Mouse (Mus musculus) forebrain, embryonic 11.5 days (tissue): Measurements from ENCODE around the gene Bcar3. TPM values are rescaled to one million over a fixed set of nuclear protein-coding genes. Genes with fewer than 3 reads are reported as not detected.

Experiments used
- ATAC-seq: fragments of 200-750 bp; cut with Nextera tagmentation; replicated peaks from 2 replicates; pipeline ENCODE4 v1.8.0; 2017; ENCODE audit warnings: moderate TSS enrichment; ENCODE audit not compliant: low FRiP score
- DNase-seq: peaks from one replicate; pipeline ENCODE4 v3.0.0-alpha.2; 2017; ENCODE audit warnings: low spot score
- H3K27ac ChIP-seq: fragments of 300-500 bp; sonication (generic); 2 replicates; pipeline ENCODE4 v1.5.1; 2014; ENCODE audit warnings: low read depth, low read length
- H3K27me3 ChIP-seq: fragments of 300-500 bp; sonication (generic); 2 replicates; pipeline ENCODE4 v1.6.1; 2014; ENCODE audit warnings: mild to moderate bottlenecking, low read length, mixed read lengths; ENCODE audit not compliant: control insufficient read depth, insufficient read depth
- H3K36me3 ChIP-seq: fragments of 300-500 bp; sonication (generic); 2 replicates; pipeline ENCODE4 v1.6.1; 2014; ENCODE audit warnings: mild to moderate bottlenecking, low read length, moderate library complexity, mixed read lengths; ENCODE audit not compliant: control insufficient read depth, insufficient read depth
- H3K4me1 ChIP-seq: fragments of 300-500 bp; sonication (generic); replicated peaks from 2 replicates; pipeline ENCODE4 v1.6.1; 2014; ENCODE audit warnings: low read length, mixed read lengths; ENCODE audit not compliant: control insufficient read depth, insufficient read depth
- H3K4me2 ChIP-seq: fragments of 300-500 bp; sonication (generic); 2 replicates; pipeline ENCODE4 v1.6.1; 2014; ENCODE audit warnings: low read depth, mild to moderate bottlenecking, low read length, moderate library complexity, mixed read lengths; ENCODE audit not compliant: severe bottlenecking
- H3K4me3 ChIP-seq: fragments of 300-500 bp; sonication (generic); 2 replicates; pipeline ENCODE4 v1.5.1; 2014; ENCODE audit warnings: low read depth, low read length
- H3K9ac ChIP-seq: fragments of 300-500 bp; sonication (generic); 2 replicates; pipeline ENCODE4 v1.6.1; 2014; ENCODE audit warnings: low read length
- H3K9me3 ChIP-seq: fragments of 300-500 bp; sonication (generic); 2 replicates; pipeline ENCODE4 v1.6.1; 2016; ENCODE audit warnings: low read length, mixed read lengths; ENCODE audit not compliant: control insufficient read depth
- WGBS: fragments of 180-500 bp; shearing (Covaris S2); extraction: QIAGEN DNeasy Blood & Tissue Kit; methylation state at CpG from one replicate; pipeline ENCODE4 v1.1.7; 2014; 5-methylcytosine and 5-hydroxymethylcytosine counted together
- polyA plus RNA-seq: library from polyadenylated mRNA; unstranded; fragments of >200 nt; fragmentation: Nextera tagmentation; extraction: Ambion mirVana; gene quantifications from 2 replicates; pipeline ENCODE4 v1.2.1, GENCODE M21; 2014

Bcar3 gene
- polyA plus RNA-seq, 1 experiment from 2014 or later = 12.5 TPM

GRCm38 (mm10) chr3:122507826-122508225, 213.9 kb downstream of the Bcar3 start:
- H3K4me3 ChIP-seq = no peak overlapping the region
- no peaks in the 10 kb centered on the region; the same call in 1 of the 2 replicates for H3K36me3 ChIP-seq
- H3K4me2 ChIP-seq = no peak overlapping the region
- 97% methylated on average over 14 of the region's 14 CpGs for WGBS
- no peaks in the 10 kb centered on the region for H3K9me3 ChIP-seq
- DNase-seq (no peak), ATAC-seq (no peak)
- no peaks in the 10 kb centered on the region for H3K4me1 ChIP-seq
- no peaks in the 10 kb centered on the region for H3K27me3 ChIP-seq
- no peak overlapping the region for H3K9ac ChIP-seq
- H3K27ac ChIP-seq = no peak overlapping the region

GRCm38 (mm10) chr3:122509084-122509483, 215.1 kb downstream of the Bcar3 start:
- Histone ChIP-seq H3K9me3 (no peaks in the 10 kb centered on the region), H3K4me2 (no peak overlapping the region), H3K4me3 (no peak overlapping the region), H3K4me1 (no peaks in the 10 kb centered on the region), H3K27ac (no peak overlapping the region), H3K27me3 (no peaks in the 10 kb centered on the region), H3K9ac (no peak overlapping the region), H3K36me3 (no peaks in the 10 kb centered on the region; the same call in 1 of the 2 replicates)
- ATAC-seq (peak; percentile 67), DNase-seq (peak; percentile 82)
- WGBS = 40% methylated on average over 5 of the region's 5 CpGs

GRCm38 (mm10) chr3:122509534-122510239, 215.8 kb downstream of the Bcar3 start:
- H3K4me3 ChIP-seq = no peak overlapping the region
- DNase-seq (no peak), ATAC-seq (no peak)
- no peak overlapping the region for H3K27ac ChIP-seq
- H3K27me3 ChIP-seq = no peaks in the 10 kb centered on the region
- no peak overlapping the region for H3K4me2 ChIP-seq
- WGBS = 75% methylated on average over 11 of the region's 11 CpGs
- no peak overlapping the region for H3K9ac ChIP-seq
- no peaks in the 10 kb centered on the region; the same call in 1 of the 2 replicates for H3K36me3 ChIP-seq
- no peaks in the 10 kb centered on the region for H3K9me3 ChIP-seq
- no peaks in the 10 kb centered on the region for H3K4me1 ChIP-seq

GRCm38 (mm10) chr3:122510240-122510750, 216.4 kb downstream of the Bcar3 start:
- Histone ChIP-seq H3K9ac (no peak overlapping the region), H3K36me3 (no peaks in the 10 kb centered on the region; the same call in 1 of the 2 replicates), H3K4me3 (no peak overlapping the region), H3K4me1 (no peaks in the 10 kb centered on the region), H3K9me3 (no peaks in the 10 kb centered on the region), H3K27ac (no peak overlapping the region), H3K4me2 (no peak overlapping the region), H3K27me3 (no peaks in the 10 kb centered on the region)
- DNase-seq = no peak
- WGBS = 94% methylated on average over 14 of the region's 14 CpGs
- ATAC-seq = no peak

- Histone ChIP-seq H3K4me1 (no peaks in the 10 kb centered on the region), H3K27ac (no peak overlapping the region), H3K9ac (no peak overlapping the region), H3K4me2 (no peak overlapping the region), H3K4me3 (no peak overlapping the region), H3K27me3 (no peaks in the 10 kb centered on the region), H3K36me3 (no peaks in the 10 kb centered on the region; the same call in 1 of the 2 replicates), H3K9me3 (no peaks in the 10 kb centered on the region)
- no peak for ATAC-seq
- 78% methylated on average over 10 of the region's 10 CpGs for WGBS
- DNase-seq = no peak
Measured at GRCm38 (mm10) chr3:122510932-122511331, 217.0 kb downstream of the Bcar3 start.

- H3K9me3 ChIP-seq = no peaks in the 10 kb centered on the region
- H3K9ac ChIP-seq = no peak overlapping the region
- H3K27ac ChIP-seq = no peak overlapping the region
- no peak overlapping the region for H3K4me2 ChIP-seq
- ATAC-seq = no peak
- H3K27me3 ChIP-seq = no peaks in the 10 kb centered on the region
- H3K4me1 ChIP-seq = no peaks in the 10 kb centered on the region
- H3K36me3 ChIP-seq = no peaks in the 10 kb centered on the region; the same call in 1 of the 2 replicates
- H3K4me3 ChIP-seq = no peak overlapping the region
- 91% methylated on average over 14 of the region's 14 CpGs for WGBS
- no peak for DNase-seq
Measured at GRCm38 (mm10) chr3:122511721-122512619, 218.0 kb downstream of the Bcar3 start.

- ATAC-seq (no peak), DNase-seq (no peak)
- no peak overlapping the region for H3K27ac ChIP-seq
- H3K4me2 ChIP-seq = no peak overlapping the region
- H3K4me1 ChIP-seq = no peaks in the 10 kb centered on the region
- 94% methylated on average over 16 of the region's 16 CpGs for WGBS
- H3K9me3 ChIP-seq = no peaks in the 10 kb centered on the region
- no peaks in the 10 kb centered on the region for H3K27me3 ChIP-seq
- no peaks in the 10 kb centered on the region; the same call in 1 of the 2 replicates for H3K36me3 ChIP-seq
- no peak overlapping the region for H3K4me3 ChIP-seq
- H3K9ac ChIP-seq = no peak overlapping the region
Measured at GRCm38 (mm10) chr3:122512725-122513375, 218.9 kb downstream of the Bcar3 start.

GRCm38 (mm10) chr3:122515568-122516326, 221.8 kb downstream of the Bcar3 start:
- Histone ChIP-seq H3K4me1 (no peaks in the 10 kb centered on the region), H3K27ac (no peak overlapping the region), H3K36me3 (no peaks in the 10 kb centered on the region; the same call in 1 of the 2 replicates), H3K9ac (no peak overlapping the region), H3K4me3 (no peak overlapping the region), H3K4me2 (no peak overlapping the region), H3K9me3 (no peaks in the 10 kb centered on the region), H3K27me3 (no peaks in the 10 kb centered on the region)
- 89% methylated on average over 6 of the region's 6 CpGs for WGBS
- DNase-seq (no peak), ATAC-seq (no peak)
